Mouse (Mus musculus) lung, postnatal 0 days (tissue): Measurements from ENCODE around the gene Cdhr4.

Experiments
- CTCF ChIP-seq: IDR thresholded peaks from 2 replicates; pipeline ENCODE4 v1.5.1; 2016; ENCODE audit warnings: antibody characterized with exemption, mild to moderate bottlenecking
- EP300 ChIP-seq: IDR thresholded peaks from 2 replicates; pipeline ENCODE4 v1.6.1; 2016; ENCODE audit warnings: antibody characterized with exemption, mild to moderate bottlenecking, control low read depth

GRCm38 (mm10) chr9:107950460-107951355 is 41.6 kb upstream of the Cdhr4 start:
- no peak; the same call in 1 of the 2 replicates for TF ChIP-seq EP300
- TF ChIP-seq CTCF, result no peak
